Mouse (Mus musculus) hindbrain, embryonic 15.5 days (tissue): ENCODE results near the gene Atmin. TPM values are rescaled to one million over a fixed set of nuclear protein-coding genes. Genes with fewer than 3 reads are reported as not detected.
A peak's percentile ranks its signal among the peaks of the same experiment; 100 is the strongest.

ENCODE experiments used
- ATAC-seq: fragments of 200-750 bp; cut with Nextera tagmentation; 2 replicates; pipeline ENCODE4 v1.8.0; 2017; ENCODE audit warnings: low read depth, moderate number of reproducible peaks, moderate TSS enrichment; ENCODE audit not compliant: low FRiP score
- H3K27ac ChIP-seq: fragments of 300-500 bp; sonication (generic); replicated peaks from 2 replicates; pipeline ENCODE4 v1.5.1; 2015; ENCODE audit warnings: mild to moderate bottlenecking, inconsistent platforms
- H3K27me3 ChIP-seq: fragments of 300-500 bp; sonication (generic); 2 replicates; pipeline ENCODE4 v1.6.1; 2015; ENCODE audit warnings: control low read depth, inconsistent platforms
- H3K36me3 ChIP-seq: fragments of 300-500 bp; sonication (generic); 2 replicates; pipeline ENCODE4 v1.6.1; 2015; ENCODE audit warnings: control low read depth, inconsistent platforms
- H3K4me1 ChIP-seq: fragments of 300-500 bp; sonication (generic); replicated peaks from 2 replicates; pipeline ENCODE4 v1.6.1; 2015; ENCODE audit warnings: control low read depth, inconsistent platforms
- H3K4me2 ChIP-seq: fragments of 300-500 bp; sonication (generic); 2 replicates; pipeline ENCODE4 v1.6.1; 2015; ENCODE audit warnings: moderate library complexity, mild to moderate bottlenecking, inconsistent platforms
- H3K4me3 ChIP-seq: fragments of 300-500 bp; sonication (generic); 2 replicates; pipeline ENCODE4 v1.5.1; 2015; ENCODE audit warnings: mild to moderate bottlenecking, inconsistent platforms
- H3K9ac ChIP-seq: fragments of 300-500 bp; sonication (generic); 2 replicates; pipeline ENCODE4 v1.6.1; 2015; ENCODE audit warnings: inconsistent platforms
- H3K9me3 ChIP-seq: fragments of 300-500 bp; sonication (generic); 2 replicates; pipeline ENCODE4 v1.6.1; 2016; ENCODE audit warnings: control low read depth, inconsistent platforms
- WGBS: fragments of 180-500 bp; shearing (Covaris S2); methylation state at CpG from one replicate; pipeline ENCODE4 v1.1.7; 2015; 5-methylcytosine and 5-hydroxymethylcytosine counted together
- polyA plus RNA-seq: library from polyadenylated mRNA; unstranded; fragments of >200 nt; fragmentation: Nextera tagmentation; extraction: Ambion mirVana; gene quantifications from 2 replicates; pipeline ENCODE4 v1.2.1, GENCODE M21; 2015

Gene Atmin
- polyA plus RNA-seq, 1 experiment from 2014 or later: 22.7 TPM

DNA sequence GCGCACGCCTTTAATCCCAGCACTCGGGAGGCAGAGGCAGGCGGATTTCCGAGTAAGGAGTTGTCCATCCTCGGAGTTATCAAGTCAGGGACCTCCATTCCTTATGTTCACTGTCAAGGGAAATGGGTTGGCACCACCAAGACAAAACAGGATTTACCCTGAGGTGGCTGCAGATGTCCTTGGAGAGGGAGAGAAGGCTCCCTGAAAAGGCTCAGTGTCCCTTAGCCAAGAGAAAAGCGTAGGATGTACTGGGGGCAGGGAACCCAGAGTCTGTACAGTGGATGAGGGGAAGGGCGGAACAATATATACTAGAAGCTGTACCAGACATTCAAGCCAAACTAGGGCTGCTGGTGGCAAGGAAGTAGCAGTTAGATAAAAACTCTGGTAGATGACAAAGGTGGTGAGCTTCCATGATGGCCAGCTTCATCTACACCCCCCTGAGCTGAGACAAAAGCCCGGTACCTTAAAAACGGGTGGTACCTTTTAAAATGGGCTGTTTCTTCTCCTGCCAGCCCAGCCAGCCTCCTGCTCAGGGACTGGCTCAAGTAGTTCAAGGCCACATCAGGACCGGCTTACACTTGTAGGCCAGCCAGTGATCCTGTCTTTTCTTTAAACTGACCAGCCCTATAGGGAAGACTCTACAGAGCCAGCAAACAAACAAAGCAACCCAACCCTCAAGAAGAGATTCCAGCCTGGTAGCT lies 51.0 kb downstream of the Atmin start:
- Histone ChIP-seq H3K4me1 (peaks cover 22% of the 10 kb centered on the region), H3K27ac (peak overlapping the region; percentile 75), H3K27me3 (no peaks in the 10 kb centered on the region), H3K4me2 (peak overlapping the region; percentile 85), H3K9me3 (no peaks in the 10 kb centered on the region), H3K36me3 (no peaks in the 10 kb centered on the region), H3K9ac (no peak overlapping the region; the same call in 1 of the 2 replicates), H3K4me3 (peak overlapping the region; percentile 80)
- no peak for ATAC-seq
- WGBS: 65% methylated on average over 11 of the region's 11 CpGs

Other genes starting within 250 kb of the Atmin start
- gene Cdyl2, start 210.4 kb upstream of the Atmin start, polyA plus RNA-seq: 10.6 and 10.8 TPM in 2 replicates
- gene Cmc2, start 21.9 kb upstream of the Atmin start, polyA plus RNA-seq: 28.3 and 35.3 TPM in 2 replicates
- gene Cenpn, start 21.7 kb upstream of the Atmin start, polyA plus RNA-seq: 10.1 and 11.1 TPM in 2 replicates
- gene 1700030J22Rik, start 35.6 kb downstream of the Atmin start, polyA plus RNA-seq: 8.1 and 8.5 TPM in 2 replicates
- gene Gcsh, start 50.1 kb downstream of the Atmin start, polyA plus RNA-seq: 96.8 and 99.1 TPM in 2 replicates
- 0.04 and 0.16 TPM in 2 replicates for gene Pkd1l2, start 139.1 kb downstream of the Atmin start, polyA plus RNA-seq
- 0.21 and 0.32 TPM in 2 replicates for gene Bco1, start 152.5 kb downstream of the Atmin start, polyA plus RNA-seq
- 3.0 TPM in 2 replicates for gene Gan, start 214.7 kb downstream of the Atmin start, polyA plus RNA-seq